Mouse (Mus musculus) right cerebral cortex, adult 18-20 months (tissue): ENCODE data around the gene Lmntd1.

Experiments used
- DNase-seq: peaks from one replicate; pipeline ENCODE4 v3.0.0; 2022; ENCODE audit warnings: mixed read lengths

Gene Lmntd1

DNA sequence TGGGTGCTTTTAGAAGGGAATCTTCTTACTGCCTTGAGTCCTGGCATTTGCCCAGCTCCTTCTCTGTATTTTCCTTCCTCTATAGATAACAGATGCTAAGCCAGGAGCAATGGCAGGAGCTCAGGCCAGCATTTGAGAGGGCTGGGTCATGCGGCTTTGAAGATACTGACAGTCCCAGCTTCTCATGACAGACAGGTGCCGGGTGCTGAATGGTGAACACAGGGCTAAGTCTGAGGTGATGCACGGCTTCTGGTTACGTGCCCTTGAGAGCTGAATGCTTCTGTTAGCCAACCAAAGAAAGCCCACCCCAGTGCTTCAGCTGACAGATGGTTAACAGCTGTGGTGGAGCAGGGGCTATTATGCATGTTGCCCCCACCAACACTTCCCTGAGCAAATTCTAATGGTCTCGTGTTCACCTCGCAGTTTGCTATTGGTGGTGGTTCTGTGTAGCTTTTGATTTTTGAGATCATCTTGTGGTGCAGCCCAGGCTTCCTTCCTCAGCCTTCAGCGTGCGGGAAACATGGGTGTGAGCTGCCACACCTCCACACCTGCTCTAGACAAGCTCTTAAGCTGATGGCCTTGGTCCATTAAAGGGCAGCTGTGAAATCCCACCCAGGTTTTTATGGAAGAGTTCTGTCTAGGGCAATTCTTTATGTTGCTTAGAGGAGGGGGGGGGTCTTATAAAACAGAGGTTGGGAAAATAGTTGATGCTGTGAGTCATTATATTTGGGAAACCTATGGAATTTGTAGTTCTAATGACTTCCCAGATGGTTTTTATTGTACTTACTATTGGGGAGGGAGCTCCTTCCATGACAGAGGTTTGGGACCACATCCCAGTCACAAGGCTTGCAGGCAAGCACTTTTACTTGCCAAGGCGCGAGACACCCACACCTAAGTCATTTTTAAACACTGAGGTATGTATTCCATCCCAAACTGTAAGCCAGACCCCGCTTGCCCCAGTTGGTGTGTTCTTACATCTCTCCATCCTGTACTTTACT is 181.1 kb downstream of the Lmntd1 start:
- DNase-seq, result no peak

DNA sequence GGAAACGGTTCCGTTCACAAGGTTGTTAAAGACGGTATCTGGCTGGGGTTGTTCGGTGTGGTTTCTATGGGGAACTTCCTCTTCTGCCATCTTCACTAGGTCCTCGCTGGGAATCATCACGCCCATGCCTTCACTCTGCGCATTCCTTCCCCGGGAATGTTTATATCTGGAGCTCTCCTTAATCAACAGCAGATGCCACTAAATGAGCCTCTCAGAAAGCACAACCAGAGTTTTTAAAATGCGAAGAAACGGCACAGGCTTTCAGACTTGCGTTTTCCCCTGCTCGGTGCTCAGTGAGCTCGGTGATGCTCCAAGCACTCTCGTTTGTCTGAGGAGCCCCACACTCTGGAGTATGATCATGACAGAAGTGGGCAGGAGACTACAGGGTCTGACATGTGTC is 182.4 kb downstream of the Lmntd1 start:
- DNase-seq, result no peak

DNA sequence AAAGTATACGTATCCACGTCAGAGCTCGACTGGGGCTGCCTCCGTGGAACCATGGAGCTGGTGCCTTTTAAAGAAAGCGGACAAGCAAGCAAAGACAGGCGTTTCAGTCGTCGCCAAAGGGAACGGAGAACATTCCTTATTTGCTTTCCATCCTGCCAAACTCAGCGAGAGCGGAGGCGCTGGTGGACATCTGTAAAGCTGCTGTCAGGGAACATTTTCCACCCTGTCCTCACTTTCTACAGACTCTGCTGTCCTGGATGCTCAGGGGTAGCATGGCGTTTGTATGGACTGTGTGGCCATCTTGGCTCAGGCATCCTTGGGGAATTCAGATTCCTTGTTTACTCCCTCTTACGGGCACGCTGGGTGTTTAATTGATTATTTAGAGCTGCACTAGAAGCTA is 186.7 kb downstream of the Lmntd1 start:
- DNase-seq, result no peak

DNA sequence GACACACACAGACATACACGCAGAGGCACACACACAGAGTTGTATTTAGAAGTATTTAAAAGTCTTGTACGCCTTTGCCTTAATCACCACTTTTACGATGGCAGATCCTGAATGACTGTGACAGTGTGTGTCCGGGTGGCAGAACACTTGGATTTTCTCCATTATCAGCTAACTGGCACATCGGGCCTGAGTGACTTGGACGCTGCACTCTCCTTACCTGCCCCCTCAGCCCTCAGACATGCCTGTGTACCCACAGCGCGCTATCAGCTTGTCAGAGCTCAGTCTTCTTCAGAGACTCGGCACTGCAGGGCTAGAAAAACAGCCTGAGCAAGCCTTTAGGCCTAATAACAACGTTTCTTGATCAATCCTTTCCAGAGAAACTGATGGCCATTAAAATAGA is 187.6 kb downstream of the Lmntd1 start:
- DNase-seq, result no peak

DNA sequence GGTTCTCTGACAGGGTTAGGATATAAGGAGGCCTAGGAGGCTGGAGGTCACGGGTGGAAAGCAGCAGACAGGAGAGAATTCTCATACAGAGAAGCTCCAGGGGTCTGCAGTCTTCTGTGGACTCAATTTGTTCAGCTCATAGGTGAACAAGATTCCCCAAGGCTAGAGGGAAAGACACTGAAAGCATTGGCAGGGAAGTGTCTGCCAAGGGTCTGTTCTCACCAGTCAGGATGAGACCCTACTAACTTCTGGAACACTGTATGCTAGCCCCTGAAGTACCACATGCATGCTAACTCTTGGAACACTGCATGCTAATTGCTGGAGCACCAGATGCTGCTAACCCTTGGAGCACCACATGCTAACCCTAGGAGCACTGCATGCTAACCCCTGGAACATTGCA is 190.0 kb downstream of the Lmntd1 start:
- no peak for DNase-seq

DNA sequence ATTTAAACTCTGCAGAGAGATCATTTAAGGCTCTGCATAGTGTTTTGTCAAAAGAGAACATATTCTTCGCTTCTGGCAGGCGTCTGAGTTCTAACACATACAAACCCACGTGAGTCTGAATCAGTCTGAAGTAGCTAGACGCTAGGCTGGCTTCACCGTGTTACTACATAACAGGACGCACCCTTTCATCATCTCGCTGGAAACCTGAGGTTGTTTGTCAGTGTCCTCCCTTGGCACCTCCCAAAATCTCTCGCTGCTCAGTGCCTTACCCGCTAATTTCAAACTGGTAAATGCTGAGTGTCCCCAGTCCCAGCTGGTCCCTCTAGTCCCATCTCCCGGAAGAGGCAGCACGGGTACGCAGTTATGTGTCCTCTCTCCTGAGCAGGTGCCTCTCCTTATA is 190.6 kb downstream of the Lmntd1 start:
- DNase-seq, result peak; percentile 44

DNA sequence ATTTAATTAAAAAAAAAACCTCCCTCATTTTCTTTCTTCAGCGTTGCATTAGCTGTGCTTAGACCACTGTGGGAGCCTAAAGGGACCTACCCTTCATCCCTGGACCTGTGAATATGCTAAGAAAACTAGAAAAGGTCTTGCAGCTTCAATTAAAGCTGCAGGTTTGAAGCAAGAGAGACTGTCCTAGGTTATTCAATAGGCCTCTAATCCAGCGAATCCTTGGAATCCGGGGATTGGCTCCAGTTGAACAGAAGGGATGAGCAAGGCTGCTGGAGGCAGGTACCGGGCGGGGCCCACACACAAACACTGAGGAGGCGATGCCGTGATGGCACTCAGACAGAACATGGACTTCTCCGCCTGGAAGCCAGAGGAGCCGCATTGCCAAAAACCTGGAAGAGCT is 192.5 kb downstream of the Lmntd1 start:
- DNase-seq, result no peak

DNA sequence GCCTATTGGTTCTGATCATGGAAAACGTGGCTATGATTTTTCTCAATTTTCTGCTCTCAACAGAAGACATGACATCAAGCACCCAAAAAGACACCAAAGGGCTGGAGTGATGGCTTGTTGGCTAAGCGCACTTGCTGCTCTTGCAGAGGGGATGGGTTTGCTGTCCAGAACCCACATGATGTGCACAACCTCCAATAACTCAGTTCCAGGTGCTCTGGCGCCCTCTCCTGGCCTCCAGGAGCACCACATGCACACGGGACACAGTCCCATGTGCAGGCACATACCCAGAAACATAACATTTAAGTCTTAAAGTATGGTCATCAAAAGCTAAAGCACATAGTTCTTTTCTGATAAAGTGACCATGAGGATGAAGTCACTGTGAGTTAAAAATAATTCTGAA is 193.7 kb downstream of the Lmntd1 start:
- DNase-seq, result no peak

DNA sequence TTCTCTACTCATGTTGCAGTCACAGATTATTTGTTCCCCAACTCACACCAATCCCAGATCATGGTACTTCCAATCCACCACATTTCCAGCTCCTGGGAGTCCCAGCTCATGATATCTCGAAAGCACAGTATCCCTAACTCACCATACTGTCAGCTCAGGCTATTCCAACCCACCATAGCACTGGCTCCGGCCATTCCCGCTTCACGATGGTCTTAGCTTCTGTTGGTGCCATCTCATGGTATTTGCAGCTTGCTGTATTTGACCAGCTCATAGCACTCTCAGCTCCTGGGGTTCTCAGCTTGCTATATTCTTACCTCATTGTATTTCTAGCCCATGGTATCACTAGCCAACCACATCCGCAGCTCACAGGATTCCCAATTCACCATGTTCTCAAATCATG is 195.3 kb downstream of the Lmntd1 start:
- DNase-seq, result no peak

DNA sequence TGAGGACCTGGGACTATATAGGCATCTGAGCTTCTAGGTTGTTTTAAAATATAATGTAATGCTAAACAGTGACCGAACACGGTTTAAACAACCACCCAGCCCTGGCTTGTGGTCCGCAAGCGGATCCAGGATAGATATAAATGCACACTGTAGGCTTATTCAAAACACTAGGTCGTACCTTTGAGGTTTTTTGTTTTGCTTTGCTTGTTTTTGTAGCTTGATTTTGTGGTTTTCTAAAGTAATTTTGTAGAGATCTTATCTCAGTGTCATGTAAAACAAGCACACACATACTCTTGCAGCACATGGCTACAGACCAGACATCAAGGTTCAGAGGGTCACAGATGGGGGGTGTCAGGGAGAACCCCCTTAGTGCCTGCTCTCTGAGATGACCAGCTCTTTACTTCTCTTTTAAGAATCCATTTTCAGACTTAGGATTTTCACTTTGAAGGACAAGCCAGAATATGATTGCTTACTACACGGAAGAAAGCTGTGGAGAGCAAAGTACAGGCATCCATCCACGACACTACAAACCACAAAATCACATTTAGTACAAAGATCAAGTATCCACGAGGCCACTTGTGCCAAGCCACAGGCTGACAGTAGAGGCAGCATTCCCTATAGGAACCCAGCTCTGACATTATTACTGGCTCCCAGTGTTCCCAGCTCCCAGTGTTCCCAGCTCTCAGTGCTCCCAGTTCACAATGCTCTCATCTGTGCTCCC is 196.2 kb downstream of the Lmntd1 start:
- no peak for DNase-seq

DNA sequence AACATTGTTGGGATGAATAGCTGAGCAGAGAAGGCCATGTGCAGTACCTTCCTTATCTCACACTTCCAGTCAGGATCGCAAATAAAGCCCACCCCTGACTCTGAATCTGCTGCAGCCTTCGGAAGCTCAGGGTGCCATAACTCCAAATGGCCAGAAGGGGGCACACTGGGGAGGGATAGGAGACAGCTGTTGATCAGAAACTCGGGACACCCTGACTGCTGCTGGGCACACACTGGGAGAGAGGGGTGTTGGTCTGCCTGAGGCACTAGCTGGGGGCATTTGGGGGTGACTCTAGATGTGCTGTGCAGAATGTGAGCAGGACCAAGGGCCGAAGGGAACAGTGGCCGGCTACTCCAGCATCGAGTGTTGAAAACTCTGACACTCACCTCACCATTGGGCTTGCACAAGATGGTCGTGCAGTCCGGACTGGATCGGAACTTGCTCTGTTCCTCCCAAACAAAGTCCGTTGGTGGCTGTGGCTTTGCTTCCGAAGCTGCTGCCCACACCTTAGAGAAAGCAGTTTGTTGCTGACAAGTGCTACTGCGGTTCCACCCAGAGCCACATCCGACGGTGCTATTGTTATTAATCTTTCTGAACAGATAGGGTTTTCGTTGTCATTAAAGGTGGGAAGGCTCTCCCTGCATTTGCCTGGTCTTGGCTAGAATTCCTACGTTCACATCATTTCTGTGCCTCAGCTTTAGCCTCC is 197.0 kb downstream of the Lmntd1 start:
- DNase-seq, result no peak

DNA sequence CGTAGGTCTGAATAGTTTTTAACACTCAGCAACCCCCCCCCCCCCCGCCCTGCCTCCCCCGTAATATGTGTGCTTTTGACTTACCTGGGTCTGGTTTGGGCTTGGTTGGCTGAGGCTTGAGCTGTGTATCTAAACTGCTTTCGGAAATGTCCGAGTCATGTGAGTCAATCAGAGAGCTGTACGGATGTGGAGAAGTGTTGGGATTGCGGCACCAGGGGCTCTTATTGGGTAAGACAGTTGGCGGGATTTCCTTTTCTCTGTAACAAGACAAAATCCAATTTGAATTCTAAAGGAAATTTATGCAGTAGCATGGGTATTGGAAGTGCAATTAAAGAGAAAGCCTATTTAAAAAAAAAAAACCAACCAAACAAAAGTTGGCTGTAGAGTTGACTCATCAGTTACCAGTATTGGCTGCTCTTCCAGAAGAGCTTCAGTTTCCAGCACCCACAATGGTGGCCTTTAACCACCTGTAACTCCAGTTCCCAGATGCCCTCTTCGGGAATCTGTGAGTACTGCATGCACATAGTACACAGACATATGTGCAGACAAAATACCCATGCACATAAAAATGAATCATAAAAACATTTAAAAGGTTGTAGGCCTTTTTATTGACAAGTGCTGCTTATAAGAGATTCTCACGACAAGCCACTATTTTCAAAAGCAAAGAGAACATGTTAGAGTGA is 209.6 kb downstream of the Lmntd1 start:
- no peak for DNase-seq

DNA sequence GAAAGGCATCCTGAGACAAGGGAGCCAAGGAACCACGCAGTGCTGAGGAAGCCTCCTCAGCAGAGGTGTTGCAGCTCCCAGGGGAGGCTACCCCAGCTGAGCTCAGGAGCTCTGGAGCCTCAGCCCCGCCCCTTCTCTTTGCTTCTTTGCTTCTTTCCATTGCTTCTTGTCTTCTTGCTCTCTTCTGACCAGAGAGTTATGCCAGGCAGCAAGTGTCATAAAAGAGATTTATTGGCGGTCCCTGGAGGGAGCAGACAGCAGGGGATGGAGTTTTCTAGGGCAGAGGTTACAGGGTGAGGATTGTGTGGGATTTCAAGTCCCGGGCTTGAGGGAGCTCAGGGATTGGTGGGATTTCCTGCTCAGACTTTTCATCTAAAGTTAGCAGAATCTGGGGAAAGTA is 213.0 kb downstream of the Lmntd1 start:
- DNase-seq, result no peak

DNA sequence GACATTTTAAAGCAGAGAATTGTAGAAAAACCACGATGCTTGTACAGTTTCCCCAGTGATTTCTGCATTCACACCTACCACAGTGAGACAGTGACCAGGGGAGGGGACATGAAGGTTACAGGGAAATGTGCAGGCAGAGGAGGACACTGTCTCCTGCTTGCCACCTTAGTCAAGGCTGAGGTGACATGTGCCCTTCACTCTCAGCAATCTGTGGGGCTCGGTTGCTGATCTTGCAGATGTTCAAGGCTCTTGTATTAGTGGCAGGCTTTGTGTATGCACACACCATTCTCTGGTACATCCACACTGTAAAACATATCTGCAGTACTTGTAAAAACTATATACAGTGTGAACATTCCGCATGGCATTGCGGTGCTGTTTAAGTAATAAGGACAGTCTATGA is 216.2 kb downstream of the Lmntd1 start:
- DNase-seq, result no peak

DNA sequence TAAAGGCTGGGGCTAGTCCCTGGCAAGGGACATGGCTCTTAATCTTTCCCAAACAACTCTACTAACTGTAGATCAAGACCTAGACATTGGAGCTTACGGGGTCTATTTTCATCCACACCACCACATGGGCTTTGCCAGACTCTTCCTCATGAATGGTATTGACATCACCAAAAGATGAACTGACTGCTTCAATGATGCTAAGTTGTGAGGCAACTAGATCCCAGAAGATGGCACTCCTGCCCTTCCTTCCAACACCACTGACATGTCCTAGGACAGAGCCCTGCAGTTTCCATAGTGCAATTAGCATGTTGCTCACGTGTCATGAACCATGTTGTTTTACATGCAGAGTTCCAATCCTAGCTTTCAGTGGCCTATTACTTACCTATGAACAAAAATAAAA is 217.6 kb downstream of the Lmntd1 start:
- no peak for DNase-seq

DNA sequence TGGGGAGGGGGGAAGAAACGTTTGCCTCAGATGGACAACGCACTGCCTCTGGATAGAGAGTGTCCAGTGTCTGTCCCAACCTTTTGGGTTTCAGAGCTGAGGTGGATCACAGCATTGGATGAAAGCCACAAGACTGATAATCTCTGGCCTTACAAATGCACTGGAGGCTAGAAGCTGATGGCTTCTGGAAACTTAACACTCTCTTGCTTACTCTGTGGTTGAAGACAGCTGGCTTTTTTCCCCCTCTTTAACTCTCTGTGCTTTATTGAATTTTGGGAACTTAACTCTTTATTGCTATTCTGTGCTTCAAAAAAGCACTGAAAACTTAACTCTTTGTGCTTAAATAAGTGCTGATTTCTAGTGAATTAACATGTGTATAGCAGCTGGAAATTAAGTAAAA is 223.7 kb downstream of the Lmntd1 start:
- no peak for DNase-seq

DNA sequence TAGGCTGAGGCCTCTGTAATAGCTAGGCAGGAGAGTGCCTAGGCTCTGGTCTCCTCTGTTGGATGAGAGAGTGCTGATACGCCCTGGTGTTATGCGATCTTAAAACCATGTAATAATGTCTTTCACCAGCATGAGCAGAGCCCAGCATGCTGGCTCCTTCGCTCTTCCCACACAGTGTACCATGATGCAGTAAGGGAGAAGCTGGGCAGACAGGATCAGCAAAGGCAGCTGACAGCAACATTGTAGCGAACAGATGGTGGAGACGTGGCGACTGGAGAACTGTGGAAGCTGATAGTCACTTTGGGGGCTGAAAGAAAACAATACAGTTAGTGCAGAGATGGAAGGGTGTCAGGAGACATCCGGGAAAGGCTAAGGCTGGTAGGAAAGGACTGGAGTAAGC is 224.2 kb downstream of the Lmntd1 start:
- peak; percentile 86 for DNase-seq

DNA sequence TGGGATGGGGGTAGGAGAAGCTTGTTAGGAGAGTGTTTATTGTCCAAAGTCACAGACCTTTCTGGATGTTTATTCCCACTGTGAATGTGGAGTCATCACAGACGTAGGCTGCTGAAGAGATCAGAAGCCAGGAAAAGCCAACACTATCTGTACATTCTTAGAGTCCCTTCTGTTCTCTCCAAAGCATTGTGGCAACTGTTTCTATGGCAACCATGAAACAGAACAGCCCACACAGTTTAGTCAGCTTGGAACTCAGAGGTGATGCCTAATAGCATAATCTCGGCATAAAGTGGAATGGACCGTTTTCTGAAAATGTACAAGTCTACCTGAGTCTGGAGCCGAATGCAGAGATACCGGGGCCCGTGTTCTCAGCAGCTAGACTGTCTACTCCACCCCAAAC is 226.7 kb downstream of the Lmntd1 start:
- DNase-seq, result peak; percentile 70

DNA sequence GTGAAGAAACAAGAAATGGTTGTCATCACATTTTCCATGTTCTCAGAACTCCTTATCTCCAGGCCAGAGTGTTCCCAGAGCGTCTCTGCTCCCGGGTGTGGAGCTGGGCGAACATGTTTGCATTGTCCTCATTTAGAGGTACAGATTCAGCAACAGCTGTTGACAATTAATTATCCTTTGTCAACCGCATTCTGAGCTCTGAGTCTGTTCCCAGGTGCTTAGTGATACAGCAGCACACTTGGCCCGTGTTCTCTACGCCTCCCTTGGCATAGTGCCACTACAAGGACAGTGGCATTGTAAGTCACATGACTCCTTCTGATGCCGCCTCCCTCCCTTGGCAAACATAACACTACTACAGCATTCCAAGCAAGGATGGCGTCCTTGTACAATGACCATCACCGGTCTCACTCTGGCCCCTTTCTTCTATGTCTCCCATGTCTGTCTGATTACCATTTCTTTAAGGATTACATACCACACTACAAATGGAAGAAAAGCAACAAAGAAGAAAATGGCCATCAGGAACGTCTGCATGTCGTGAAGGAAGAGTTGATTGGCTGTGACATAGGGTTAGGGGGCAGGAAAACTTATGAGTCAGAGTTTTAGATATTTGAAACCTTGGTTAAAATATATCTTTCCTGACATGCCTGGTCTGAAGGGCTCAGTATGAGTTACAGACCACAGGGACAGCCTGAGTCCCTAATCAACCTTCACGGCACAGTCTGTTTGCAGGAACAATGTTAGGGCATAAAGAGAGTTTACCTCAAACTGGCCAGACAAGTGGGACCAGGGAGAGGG is 231.3 kb downstream of the Lmntd1 start:
- no peak for DNase-seq

DNA sequence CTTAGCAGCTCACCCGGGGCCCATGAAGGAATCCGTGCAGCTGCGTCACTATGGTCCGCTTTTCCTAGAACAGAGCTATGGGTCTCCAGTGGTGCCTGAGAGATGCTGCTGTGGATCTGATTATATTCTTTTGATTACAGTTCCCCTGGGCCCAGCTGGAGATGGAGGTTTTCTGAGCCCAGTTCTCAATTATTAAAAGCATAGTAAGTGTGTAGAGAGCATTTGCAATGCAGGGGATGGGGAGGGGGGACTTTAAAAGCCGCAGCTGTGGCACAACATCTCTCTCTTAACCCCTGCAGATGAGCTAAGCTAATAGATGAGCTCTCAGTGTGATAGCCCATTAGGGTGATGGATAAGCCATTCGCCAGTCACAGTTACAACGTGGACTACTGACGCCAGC is 233.2 kb downstream of the Lmntd1 start:
- DNase-seq, result no peak

DNA sequence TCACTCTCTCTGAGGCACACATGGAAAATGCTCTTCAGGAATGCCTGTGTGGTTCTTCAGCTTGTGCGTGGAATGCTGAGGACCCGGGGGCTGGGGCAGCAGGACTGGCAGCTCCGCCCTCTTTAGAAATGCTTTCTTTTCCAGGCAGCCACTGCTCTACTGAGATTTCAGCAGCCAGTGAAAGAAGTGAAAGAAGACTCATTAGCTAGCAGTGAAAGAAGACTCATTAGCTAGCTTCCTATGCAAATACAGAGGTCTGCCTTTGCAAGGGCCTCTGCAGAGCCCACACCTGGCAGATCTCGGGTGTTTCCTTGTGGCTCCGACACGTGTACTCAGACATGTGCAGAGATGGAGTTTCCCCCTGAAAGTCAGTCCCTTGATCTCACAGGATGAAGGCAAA is 234.9 kb downstream of the Lmntd1 start:
- DNase-seq, result peak; percentile 24

DNA sequence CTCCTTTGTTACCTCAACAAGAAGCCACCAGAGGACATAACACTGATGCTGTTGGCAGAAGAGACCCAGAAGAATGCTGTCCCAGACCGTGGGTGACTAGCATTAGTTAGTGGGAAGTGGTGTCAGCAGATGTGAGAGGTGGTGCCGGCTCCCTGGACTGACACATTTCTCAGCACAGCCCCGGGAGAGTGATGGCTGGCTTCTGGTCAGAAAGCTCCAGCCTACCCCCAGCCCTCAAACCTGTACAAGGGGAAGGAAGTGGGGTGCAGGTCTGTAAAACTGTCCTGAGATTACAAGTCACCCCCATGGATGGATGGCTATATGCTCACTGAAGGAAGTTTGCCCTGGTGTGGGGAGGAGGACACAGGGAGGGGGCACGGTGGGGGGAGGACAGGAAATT is 235.4 kb downstream of the Lmntd1 start:
- no peak for DNase-seq
